Mouse (Mus musculus): Measurements from ENCODE around the gene 2410137M14Rik.
A peak's percentile ranks its signal among the peaks of the same experiment; 100 is the strongest.

The 2410137M14Rik gene

GRCm38 (mm10) chr17:36947051-36947819 lies 33.8 kb downstream of the 2410137M14Rik start:
- DNase-seq, result peak; percentile 67

DNA sequence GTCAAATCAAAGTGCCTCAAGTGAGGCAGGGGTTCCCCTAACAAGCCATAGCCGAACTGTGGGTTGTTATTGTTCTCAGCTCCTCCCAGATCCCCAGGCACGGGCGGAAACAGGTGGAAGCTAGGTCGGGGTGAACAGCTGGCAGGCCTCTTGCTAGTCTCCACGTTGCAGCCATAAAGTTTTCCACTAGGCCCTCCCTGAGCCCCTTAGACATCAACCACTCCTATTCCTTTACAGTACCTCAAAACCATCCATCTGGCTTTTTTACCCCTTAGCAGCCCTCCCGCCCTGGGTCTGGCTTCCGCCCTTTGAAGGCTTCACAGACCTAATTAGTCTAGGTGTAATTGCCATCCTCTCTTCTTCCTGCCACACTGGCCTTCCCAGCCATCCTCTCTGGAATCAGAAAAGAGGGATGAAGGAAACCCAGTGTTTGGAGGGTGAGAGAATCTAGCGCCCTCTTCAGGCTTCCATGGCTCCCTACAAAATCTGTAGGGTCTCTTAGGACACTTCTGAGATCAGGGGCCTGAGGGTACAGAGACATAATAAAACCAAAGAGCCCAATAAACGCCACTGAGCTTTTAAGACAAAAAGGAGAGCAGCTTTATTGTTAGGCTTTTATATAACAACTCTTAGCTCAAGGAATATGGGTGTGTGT lies 36.8 kb downstream of the 2410137M14Rik start:
- DNase-seq, result no peak

- DNase-seq, result no peak
These were observed 37.3 kb downstream of the 2410137M14Rik start for GRCm38 (mm10) chr17:36943691-36944090.

GRCm38 (mm10) chr17:36942791-36943471 lies 38.1 kb downstream of the 2410137M14Rik start, which contains the start of gene Rnf39:
Rnf39 (plus strand) TSS chr17:36942918.
- no peak for DNase-seq

GRCm38 (mm10) chr17:36942391-36942790 lies 38.6 kb downstream of the 2410137M14Rik start:
- peak; percentile 61 for DNase-seq

DNA sequence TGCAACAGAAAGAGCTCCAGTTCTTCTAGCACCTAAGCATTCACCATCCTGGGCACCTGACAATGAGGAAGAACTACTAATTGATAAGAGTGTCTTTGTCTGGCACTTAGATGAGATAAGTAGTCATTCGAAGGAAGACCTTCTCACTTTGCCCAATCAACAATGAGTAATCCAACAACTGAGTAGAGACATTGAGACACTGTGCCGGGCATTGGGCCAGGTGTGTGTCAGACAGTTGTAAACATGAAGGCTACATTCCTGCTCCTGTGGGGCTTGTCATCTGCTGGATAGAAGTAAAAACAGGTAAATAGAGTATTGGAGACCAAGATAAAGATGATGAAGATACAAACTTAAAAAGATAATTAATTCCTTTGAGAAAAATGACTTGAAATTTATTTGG lies 43.0 kb downstream of the 2410137M14Rik start:
- no peak for DNase-seq

DNA sequence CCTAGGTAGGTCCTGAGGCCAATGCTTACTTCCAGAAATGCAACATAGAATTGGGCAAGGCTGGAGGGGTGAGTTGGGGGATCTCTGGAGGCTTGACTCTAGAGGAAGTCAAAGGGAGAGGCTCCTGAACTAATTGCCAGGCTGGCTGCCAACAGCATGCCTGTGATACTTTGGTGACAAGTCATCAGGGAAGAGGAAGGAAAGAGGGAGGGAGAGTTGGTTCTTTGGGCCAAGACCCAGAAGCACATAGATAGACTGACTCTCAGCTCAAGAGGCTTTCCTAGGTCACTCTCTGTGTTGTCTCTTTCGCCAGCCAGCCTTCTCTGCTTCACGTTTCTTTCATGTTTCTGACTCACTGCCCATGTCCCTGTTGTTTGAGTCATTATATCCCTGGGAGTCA lies 49.2 kb downstream of the 2410137M14Rik start:
- peak; percentile 64 for DNase-seq

DNA sequence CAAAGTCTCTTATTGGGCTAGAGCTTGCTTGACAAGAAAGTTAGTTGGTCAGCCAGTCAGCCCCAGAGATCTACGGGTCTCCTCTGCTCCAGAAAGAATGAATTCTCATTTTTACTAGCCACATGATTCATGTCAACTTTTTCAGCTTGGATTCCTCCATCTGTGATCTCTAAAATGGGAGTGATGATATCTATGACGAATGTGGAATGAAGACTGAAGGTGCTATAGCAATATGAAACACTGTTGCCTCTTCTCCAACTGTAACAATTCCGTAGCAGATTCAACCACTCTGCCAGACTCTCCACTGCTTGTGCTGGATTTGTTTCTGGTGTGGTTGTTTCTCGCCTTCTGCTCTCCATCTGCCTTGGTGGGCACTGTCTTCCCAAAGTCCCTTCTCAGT lies 49.9 kb downstream of the 2410137M14Rik start:
- DNase-seq, result no peak

DNA sequence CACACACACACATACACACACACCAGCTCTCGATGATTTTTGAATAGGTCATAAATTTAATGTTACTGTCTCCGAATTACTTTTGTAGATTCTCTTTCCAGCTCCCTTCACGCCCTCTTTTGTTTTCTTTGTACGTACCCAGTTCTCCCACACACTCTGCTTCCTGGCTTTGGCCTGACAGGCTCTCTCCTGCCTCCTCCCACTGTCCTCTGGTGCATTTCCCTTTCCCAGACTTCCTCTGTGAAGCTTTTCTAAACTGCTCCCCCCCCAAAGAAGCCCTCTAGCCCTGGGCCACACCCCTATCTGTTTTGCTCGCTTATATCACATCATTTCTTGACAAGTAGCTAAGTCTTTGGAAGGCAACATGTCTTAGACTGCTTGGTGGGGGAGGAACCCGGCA lies 50.8 kb downstream of the 2410137M14Rik start:
- peak; percentile 49 for DNase-seq

GRCm38 (mm10) chr17:36929236-36929932 lies 51.7 kb downstream of the 2410137M14Rik start:
- DNase-seq, result no peak
